Mouse (Mus musculus) small intestine, adult 2 months (tissue): ENCODE results near the gene Lbhd2. TPM values are rescaled to one million over a fixed set of nuclear protein-coding genes. Genes with fewer than 3 reads are reported as not detected.

ENCODE experiments used
- H3K27ac ChIP-seq: fragments of 200-500 bp; 2 replicates; pipeline ENCODE4 v1.5.1; 2012; ENCODE audit warnings: low read depth, low read length, control low read depth, inconsistent platforms; ENCODE audit not compliant: insufficient read depth
- H3K27me3 ChIP-seq: fragments of 200-500 bp; 2 replicates; pipeline ENCODE4 v1.6.1; 2012; ENCODE audit warnings: mild to moderate bottlenecking, moderate library complexity, low read length, inconsistent platforms; ENCODE audit not compliant: control insufficient read depth, insufficient read depth
- H3K36me3 ChIP-seq: fragments of 200-500 bp; 2 replicates; pipeline ENCODE4 v1.6.1; 2012; ENCODE audit warnings: mild to moderate bottlenecking, low read length, control low read depth, inconsistent platforms; ENCODE audit not compliant: control insufficient read depth, insufficient read depth
- H3K4me1 ChIP-seq: fragments of 200-500 bp; 2 replicates; pipeline ENCODE4 v1.6.1; 2012; ENCODE audit warnings: low read length, inconsistent platforms, mixed read lengths; ENCODE audit not compliant: control insufficient read depth, insufficient read depth, insufficient read length
- H3K4me3 ChIP-seq: fragments of 200-500 bp; 2 replicates; pipeline ENCODE4 v1.5.1; 2012; ENCODE audit warnings: low read depth, mild to moderate bottlenecking, control low read depth, inconsistent platforms, low read length, moderate library complexity
- CTCF ChIP-seq: fragments of 200-500 bp; IDR thresholded peaks from 2 replicates; pipeline ENCODE4 v1.5.1; 2012; ENCODE audit warnings: low read depth, mild to moderate bottlenecking, control low read depth, inconsistent platforms, low read length, moderate library complexity, mixed read lengths; ENCODE audit not compliant: insufficient replicate concordance, insufficient read length; ENCODE audit errors: extremely low read depth
- POLR2A ChIP-seq: fragments of 200-500 bp; IDR thresholded peaks from 2 replicates; pipeline ENCODE4 v1.6.1; 2012; ENCODE audit warnings: low read depth, mild to moderate bottlenecking, control low read depth, inconsistent platforms, low read length, moderate library complexity
- WGBS: fragments of 180-500 bp; shearing (Covaris S2); methylation state at CpG from one replicate; pipeline ENCODE4 v1.1.7; 2018; 5-methylcytosine and 5-hydroxymethylcytosine counted together
- polyA plus RNA-seq: library from polyadenylated mRNA; depleted of rRNA; stranded (reverse); fragments of >200 nt; gene quantifications from 2 replicates; pipeline ENCODE4 v1.2.3, GENCODE M21; 2012

Gene Lbhd2
- polyA plus RNA-seq, 1 experiment, result not detected

DNA sequence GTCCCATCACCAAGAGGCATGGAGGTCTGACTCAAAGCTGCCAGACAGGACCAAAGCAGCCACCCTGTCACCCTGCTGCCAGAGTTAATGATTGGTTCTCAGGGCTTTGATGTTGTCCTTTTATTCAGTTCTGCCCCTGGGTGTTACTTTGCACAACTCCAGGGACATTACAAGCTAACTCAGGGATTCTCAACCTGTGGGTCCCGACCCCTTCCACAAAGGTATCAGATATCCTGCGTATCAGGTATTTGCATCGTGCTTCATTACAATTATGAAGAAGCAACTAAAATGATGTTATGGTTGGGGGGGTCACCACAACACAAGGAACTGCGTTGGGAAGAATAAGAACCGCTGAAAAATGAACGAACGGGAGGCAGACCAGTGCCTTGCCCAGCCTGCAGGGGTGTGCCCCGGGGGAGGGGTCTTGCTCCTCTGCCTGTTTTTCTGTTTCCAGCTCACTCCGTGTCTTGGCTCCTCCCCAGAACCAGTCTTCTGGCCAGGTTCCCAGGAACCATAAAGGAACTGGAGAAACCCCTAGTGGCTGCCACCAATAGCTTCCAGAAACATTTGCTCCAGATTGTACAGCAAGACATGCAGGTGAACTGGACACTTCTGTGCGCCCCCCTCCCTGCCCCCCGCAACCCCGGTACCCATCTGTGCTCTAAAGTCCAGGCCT, 21.0 kb downstream of the Lbhd2 start:
- peak overlapping the region; percentile 91 for H3K27ac ChIP-seq
- H3K36me3 ChIP-seq, result peaks cover 46% of the 10 kb centered on the region
- H3K4me3 ChIP-seq, result peak overlapping the region; percentile 13
- 30% methylated on average over 12 of the region's 12 CpGs for WGBS
- TF ChIP-seq CTCF, result no peak
- no peak for TF ChIP-seq POLR2A
- H3K4me1 ChIP-seq, result peaks cover 50% of the 10 kb centered on the region
- no peaks in the 10 kb centered on the region for H3K27me3 ChIP-seq

DNA sequence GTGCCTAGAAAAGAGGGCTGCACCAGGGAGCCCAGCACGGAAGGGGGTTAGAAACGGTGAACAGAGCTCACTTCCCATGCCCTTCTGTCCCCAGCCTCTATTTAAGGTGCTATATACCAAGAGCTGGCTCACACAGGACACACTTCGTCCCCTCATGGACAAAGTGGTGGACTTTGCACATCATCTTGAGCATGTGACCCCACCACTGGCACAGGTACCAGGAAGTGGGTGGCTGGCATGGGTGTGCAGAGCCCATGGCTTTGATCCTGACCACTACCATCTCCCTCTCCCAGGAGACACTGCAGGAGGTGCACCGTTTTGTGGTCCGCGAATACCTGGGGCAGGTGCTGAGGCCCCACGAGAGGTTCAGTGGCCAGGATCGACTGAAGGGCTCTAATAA, 21.8 kb downstream of the Lbhd2 start:
- 17% methylated on average over 8 of the region's 8 CpGs for WGBS
- Histone ChIP-seq H3K4me3 (peak overlapping the region; percentile 60), H3K36me3 (peaks cover 41% of the 10 kb centered on the region), H3K27me3 (no peaks in the 10 kb centered on the region), H3K4me1 (peaks cover 54% of the 10 kb centered on the region), H3K27ac (peak overlapping the region; percentile 91)
- TF ChIP-seq POLR2A (peak; percentile 5; the same call in 1 of the 2 replicates), CTCF (no peak)

DNA sequence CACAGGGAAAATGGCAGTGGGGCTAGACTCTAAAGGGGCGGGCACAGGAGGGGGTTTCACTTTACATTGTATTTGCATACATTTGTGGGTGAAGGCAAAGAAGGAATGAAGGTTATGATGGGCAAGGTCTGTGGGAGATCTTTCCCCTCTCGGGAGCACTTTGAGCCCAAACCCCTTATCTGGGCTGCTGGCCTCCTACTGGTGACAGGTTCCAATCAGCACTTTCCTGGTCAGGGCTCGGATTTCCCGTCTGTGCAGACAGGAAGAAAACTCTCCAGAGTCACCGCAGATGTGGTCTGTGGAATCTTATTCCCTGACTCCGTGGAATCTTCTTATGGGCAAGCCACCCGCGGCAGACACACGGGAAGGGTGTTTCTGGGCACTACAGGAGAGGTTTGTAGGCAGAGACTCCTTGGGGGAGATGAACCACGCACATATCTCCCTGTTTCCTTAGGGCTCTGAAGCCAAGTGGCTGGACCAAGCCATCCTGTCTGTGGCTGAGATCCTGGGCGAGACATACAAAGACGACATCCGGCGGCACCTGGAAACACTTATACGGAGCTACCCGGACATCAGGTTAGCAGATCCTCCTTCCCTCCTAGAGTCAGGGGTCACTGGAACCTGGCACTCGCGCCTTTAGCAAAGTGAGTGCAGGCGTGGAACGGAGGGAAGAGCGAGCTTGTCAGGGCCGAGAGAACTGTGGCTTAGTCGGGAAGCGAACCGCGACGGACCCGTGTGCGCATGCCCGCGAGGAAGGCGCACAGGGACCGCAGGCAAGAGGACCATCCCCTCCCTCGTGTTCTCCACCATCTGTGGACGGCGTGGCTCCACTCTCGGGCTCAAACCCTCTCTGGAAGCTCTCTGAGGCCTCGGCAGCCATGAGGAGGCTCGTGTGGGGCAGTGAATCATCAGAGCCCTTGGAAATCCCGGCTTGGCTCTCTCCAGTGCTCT, 22.6 kb downstream of the Lbhd2 start:
- 1% methylated on average over 40 of the region's 40 CpGs for WGBS
- H3K4me3 ChIP-seq, result peak overlapping the region; percentile 60
- peaks cover 54% of the 10 kb centered on the region for H3K4me1 ChIP-seq
- H3K27ac ChIP-seq, result peak overlapping the region; percentile 91
- peaks cover 33% of the 10 kb centered on the region for H3K36me3 ChIP-seq
- H3K27me3 ChIP-seq, result no peaks in the 10 kb centered on the region
- TF ChIP-seq POLR2A, result 0 out of 2 replicates have a peak, but pooled peaks have one; percentile 15
- peak; percentile 9; the same call in 1 of the 2 replicates for TF ChIP-seq CTCF

DNA sequence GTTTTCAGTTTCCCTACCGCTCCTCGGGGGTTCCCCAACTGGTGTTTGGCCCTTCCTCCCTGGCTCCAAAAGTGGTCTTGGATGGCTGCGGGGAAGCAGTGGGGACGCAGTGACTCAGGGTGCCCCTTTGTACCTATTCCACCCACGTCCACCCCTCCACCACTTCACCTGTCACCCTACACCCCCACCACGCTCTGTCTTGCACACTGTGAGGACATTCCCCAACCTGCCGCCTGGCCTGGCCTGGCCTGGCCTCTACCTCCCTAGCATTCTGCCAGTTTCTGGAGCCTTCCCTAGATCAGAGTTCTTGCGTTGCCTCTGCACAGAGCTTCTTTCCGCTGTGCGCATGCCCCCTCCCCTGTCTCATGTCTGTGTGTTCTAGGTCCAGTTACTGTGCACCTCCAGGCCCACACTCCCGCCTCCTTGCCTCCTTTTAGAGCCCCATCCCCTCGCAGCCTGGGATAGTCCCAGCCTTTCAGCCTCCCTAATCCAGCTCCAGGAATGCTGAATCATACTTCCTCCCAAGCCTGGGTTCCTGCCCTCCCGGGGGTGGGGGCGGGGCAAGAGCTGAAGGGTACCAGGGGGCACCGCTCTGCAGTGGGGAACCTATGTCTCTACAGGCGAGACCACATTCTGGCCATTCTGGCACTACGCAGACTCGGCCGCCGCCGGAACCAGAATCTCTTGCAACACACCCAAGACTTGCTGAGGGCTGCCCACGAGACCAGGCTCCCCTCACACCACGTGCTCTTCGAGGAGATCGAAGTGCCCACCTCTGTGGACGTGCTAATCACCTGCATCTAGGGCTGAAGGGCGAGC, 23.6 kb downstream of the Lbhd2 start:
- 52% methylated on average over 27 of the region's 27 CpGs for WGBS
- TF ChIP-seq CTCF (no peak), POLR2A (no peak)
- Histone ChIP-seq H3K36me3 (peaks cover 26% of the 10 kb centered on the region), H3K4me3 (peak overlapping the region; percentile 60), H3K27ac (peak overlapping the region; percentile 91), H3K4me1 (peaks cover 57% of the 10 kb centered on the region), H3K27me3 (no peaks in the 10 kb centered on the region)

DNA sequence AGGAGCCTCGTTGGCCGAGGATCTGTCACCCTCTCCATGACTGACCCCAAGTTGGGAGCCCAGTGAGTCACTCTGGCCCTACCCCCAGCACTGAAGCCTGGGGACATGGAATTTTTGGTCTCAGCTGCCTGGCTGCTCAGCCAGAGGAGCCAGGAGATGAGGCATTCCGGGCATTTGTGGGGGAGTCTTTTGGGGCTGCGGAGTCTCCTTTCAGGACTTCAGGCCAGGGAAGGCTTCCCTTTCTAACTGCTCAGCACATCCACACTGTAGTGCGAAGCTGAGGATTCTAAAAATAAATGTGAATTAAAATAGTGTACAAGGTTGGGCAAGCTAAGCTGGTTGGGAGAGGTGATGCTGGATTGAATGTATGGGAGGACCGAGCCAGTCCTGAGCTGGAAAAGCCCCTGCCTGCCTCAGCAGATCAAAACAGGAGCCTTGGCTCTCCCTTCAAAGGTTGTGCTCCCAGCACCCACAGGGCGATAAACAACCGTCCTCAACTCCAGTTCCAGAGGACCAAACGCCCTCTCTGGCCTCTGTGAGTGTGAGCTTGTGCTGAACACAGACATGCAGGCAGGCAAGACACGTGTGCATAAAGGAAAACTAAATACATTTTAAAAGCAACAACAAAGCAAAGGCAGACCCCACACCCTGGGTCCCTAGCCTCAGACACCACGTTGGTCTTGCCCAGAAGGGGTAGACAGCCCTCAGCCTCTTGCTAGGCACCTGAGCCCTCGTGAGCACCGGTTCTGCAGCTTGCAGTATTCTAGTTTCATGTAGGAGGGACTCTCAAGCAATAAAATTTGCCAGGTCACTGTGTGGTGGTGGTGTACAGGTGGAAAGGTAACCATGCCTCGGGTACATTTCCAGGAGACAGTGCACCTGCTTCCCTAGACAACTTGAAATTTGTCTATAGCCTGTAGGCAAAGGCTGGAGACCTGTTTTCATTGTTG, 24.5 kb downstream of the Lbhd2 start:
- H3K36me3 ChIP-seq, result peaks cover 26% of the 10 kb centered on the region
- TF ChIP-seq CTCF (no peak), POLR2A (no peak)
- H3K4me3 ChIP-seq, result no peak overlapping the region
- no peaks in the 10 kb centered on the region for H3K27me3 ChIP-seq
- H3K4me1 ChIP-seq, result peaks cover 52% of the 10 kb centered on the region
- 56% methylated on average over 14 of the region's 14 CpGs for WGBS
- peak overlapping the region; percentile 14 for H3K27ac ChIP-seq

DNA sequence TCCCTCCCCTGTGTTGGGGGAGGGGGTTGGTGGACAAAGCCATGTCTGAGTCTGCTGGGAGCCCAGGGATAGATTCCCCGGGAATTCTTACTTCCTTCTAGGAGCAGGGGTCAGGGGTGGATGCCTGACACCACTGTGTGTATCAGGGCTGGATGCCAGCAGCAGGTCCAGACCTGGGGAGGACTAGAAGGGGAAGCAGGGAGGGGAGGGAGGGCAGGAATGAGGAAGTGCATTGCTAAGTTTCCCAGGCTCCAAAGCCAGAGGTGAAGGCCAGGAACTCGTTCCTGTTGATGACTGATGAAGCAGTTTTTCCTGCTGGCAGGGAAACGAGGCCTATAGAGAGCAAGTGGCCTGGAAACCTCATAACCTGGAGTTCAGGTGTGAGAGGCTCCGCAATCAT, 25.5 kb downstream of the Lbhd2 start:
- Histone ChIP-seq H3K4me1 (peaks cover 59% of the 10 kb centered on the region), H3K4me3 (no peak overlapping the region), H3K27me3 (no peaks in the 10 kb centered on the region), H3K27ac (peak overlapping the region; percentile 38), H3K36me3 (peaks cover 22% of the 10 kb centered on the region)
- TF ChIP-seq CTCF (no peak), POLR2A (no peak)
- WGBS, result 23% methylated on average over 4 of the region's 4 CpGs
